Mouse (Mus musculus) hindbrain, embryonic 13.5 days (tissue): ENCODE measurements around the gene Gadd45gip1. TPM values are rescaled to one million over a fixed set of nuclear protein-coding genes. Genes with fewer than 3 reads are reported as not detected.

Experiments used
- ATAC-seq: fragments of 200-750 bp; cut with Nextera tagmentation; 2 replicates; pipeline ENCODE4 v1.8.0; 2017; ENCODE audit warnings: moderate TSS enrichment; ENCODE audit not compliant: low FRiP score
- H3K27ac ChIP-seq: fragments of 300-500 bp; sonication (generic); 2 replicates; pipeline ENCODE4 v1.5.1; 2015; ENCODE audit warnings: inconsistent platforms, mild to moderate bottlenecking, moderate library complexity
- H3K27me3 ChIP-seq: fragments of 300-500 bp; sonication (generic); 2 replicates; pipeline ENCODE4 v1.6.1; 2015; ENCODE audit warnings: mild to moderate bottlenecking, inconsistent platforms
- H3K36me3 ChIP-seq: fragments of 300-500 bp; sonication (generic); 2 replicates; pipeline ENCODE4 v1.6.1; 2015; ENCODE audit warnings: mild to moderate bottlenecking, inconsistent platforms
- H3K4me1 ChIP-seq: fragments of 300-500 bp; sonication (generic); replicated peaks from 2 replicates; pipeline ENCODE4 v1.6.1; 2015; ENCODE audit warnings: inconsistent platforms
- H3K4me2 ChIP-seq: fragments of 300-500 bp; sonication (generic); 2 replicates; pipeline ENCODE4 v1.6.1; 2015; ENCODE audit warnings: inconsistent platforms, mild to moderate bottlenecking, moderate library complexity
- H3K4me3 ChIP-seq: fragments of 300-500 bp; sonication (generic); 2 replicates; pipeline ENCODE4 v1.5.1; 2015; ENCODE audit warnings: mild to moderate bottlenecking, inconsistent platforms
- H3K9ac ChIP-seq: fragments of 300-500 bp; sonication (generic); 2 replicates; pipeline ENCODE4 v1.6.1; 2015; ENCODE audit warnings: mild to moderate bottlenecking, inconsistent platforms
- H3K9me3 ChIP-seq: fragments of 300-500 bp; sonication (generic); 2 replicates; pipeline ENCODE4 v1.6.1; 2016; ENCODE audit warnings: inconsistent platforms
- WGBS: fragments of 180-500 bp; shearing (Covaris S2); methylation state at CpG from one replicate; pipeline ENCODE4 v1.1.7; 2015; 5-methylcytosine and 5-hydroxymethylcytosine counted together
- polyA plus RNA-seq: library from polyadenylated mRNA; unstranded; fragments of >200 nt; fragmentation: Nextera tagmentation; extraction: Ambion mirVana; gene quantifications from 2 replicates; pipeline ENCODE4 v1.2.1, GENCODE M21; 2015

The Gadd45gip1 gene
- polyA plus RNA-seq, 1 experiment from 2014 or later: 37.3 TPM

GRCm38 (mm10) chr8:84799136-84799931 lies 32.0 kb upstream of the Gadd45gip1 start:
- WGBS: under 1% methylated on average over 73 of the region's 108 CpGs
- ATAC-seq: no peak
- Histone ChIP-seq H3K4me3 (peak overlapping the region; percentile 72), H3K4me2 (peak overlapping the region; percentile 76), H3K36me3 (no peaks in the 10 kb centered on the region), H3K27ac (peak overlapping the region; percentile 87), H3K9ac (peak overlapping the region; percentile 88), H3K27me3 (peaks cover 98% of the 10 kb centered on the region), H3K4me1 (peaks cover 55% of the 10 kb centered on the region), H3K9me3 (no peaks in the 10 kb centered on the region)

DNA sequence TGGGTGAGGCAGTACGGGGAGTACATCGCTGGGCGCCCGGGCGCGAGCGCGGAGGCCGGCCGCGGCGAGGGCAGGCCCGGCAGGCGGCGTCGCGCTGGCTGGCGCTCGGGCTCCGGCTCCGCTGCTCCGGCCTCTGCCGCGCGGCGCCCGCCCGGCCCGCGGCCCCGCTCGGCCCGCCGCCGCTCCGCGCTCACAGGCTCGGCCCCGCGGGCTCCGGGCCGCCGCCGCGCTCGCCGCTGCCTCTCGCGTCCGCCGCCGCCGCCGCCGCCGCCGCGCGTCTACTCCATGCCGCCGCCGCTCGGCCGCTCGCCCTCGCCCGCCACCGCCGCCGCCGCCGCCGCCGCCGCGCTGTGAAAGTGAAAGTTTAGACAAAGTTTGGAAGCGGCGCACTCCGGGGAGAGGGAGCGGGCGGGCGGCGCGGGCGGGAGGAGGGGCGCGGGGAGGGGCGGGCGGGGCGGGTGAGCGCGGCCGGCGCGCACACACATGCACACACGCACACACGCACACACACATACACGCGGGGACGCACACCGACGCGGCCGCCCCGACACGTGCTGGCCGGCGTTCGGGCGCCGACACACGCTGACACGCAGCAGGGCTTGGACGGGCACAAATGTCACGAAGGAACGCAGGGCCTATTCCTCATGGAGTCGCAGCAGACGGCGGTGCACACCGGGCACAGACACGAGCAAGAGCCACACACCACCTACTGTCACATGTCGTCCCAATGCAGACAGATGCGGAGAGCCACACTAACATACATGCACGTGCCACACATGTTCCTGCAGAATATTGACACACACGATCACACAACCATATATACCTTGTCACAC lies 31.1 kb upstream of the Gadd45gip1 start, which contains the start of gene Nfix:
Gene Nfix, minus strand, starts transcription at position 346 of the 833 bp plus-strand sequence.
- peaks cover 98% of the 10 kb centered on the region for H3K27me3 ChIP-seq
- H3K4me3 ChIP-seq: peak within 1 kb of the TSS; percentile 72
- ATAC-seq: peak; percentile 44; the same call in 1 of the 2 replicates
- WGBS: 3% methylated on average over 42 of the region's 125 CpGs
- H3K4me1 ChIP-seq: peaks cover 47% of the 10 kb centered on the region
- no peaks in the 10 kb centered on the region for H3K9me3 ChIP-seq
- H3K27ac ChIP-seq: peak within 1 kb of the TSS; percentile 87
- no peaks in the 10 kb centered on the region for H3K36me3 ChIP-seq
- H3K4me2 ChIP-seq: peak within 1 kb of the TSS; percentile 76
- peak within 1 kb of the TSS; percentile 88 for H3K9ac ChIP-seq

DNA sequence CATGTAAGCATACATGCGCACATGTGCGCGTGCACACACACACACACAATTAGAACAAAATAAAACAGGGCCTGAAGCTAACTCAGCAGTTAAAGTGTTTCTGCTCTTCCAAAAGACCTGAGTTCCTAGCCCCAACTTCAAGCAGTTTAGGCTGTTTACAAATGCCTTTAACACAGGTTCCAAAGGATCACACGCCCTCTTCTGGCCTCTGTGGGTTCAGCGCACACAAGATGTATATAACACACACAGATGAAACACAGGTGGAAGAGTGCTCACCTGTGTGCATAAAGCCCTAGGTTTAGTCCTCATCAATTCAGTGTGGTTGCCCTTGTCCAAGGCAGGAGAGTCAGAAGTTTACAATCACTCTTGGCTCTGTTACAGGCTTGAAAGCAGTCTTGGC lies 25.3 kb upstream of the Gadd45gip1 start:
- H3K4me3 ChIP-seq: no peak overlapping the region
- ATAC-seq: no peak
- peaks cover 84% of the 10 kb centered on the region for H3K27me3 ChIP-seq

GRCm38 (mm10) chr8:84809109-84809940 lies 22.0 kb upstream of the Gadd45gip1 start:
- H3K4me2 ChIP-seq: no peak overlapping the region
- peaks cover 68% of the 10 kb centered on the region for H3K27me3 ChIP-seq
- ATAC-seq: no peak

More for the DNA sequence above, 25.3 kb upstream of the Gadd45gip1 start:
- Histone ChIP-seq H3K4me2 (no peak overlapping the region), H3K27ac (no peak overlapping the region), H3K36me3 (no peaks in the 10 kb centered on the region), H3K9ac (no peak overlapping the region), H3K4me1 (peaks cover 23% of the 10 kb centered on the region), H3K9me3 (no peaks in the 10 kb centered on the region)
- WGBS: 97% methylated on average over 5 of the region's 5 CpGs

DNA sequence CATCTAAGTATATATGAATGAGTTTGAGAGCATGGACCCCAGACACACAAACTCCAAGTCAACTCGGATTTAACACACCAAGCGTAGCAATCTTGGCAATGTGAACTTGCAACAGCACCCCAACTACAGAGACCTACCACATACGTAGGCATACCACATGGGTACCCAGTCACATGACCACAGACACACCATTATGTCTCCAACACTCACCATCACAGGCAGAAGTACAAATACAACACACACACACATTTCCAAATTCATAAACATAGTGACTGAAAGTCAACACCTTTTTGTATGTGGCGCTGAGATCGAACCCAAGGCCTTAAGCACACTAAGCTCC lies 21.4 kb upstream of the Gadd45gip1 start:
- Histone ChIP-seq H3K36me3 (no peaks in the 10 kb centered on the region), H3K27me3 (peaks cover 66% of the 10 kb centered on the region), H3K4me2 (no peak overlapping the region), H3K4me3 (no peak overlapping the region), H3K9me3 (no peaks in the 10 kb centered on the region), H3K27ac (0 out of 2 replicates have a peak overlapping the region, but pooled peaks have one; percentile 73), H3K4me1 (peaks cover 51% of the 10 kb centered on the region), H3K9ac (no peak overlapping the region)
- 72% methylated on average over 5 of the region's 5 CpGs for WGBS
- ATAC-seq: no peak

More at GRCm38 (mm10) chr8:84809109-84809940, 22.0 kb upstream of the Gadd45gip1 start:
- no peaks in the 10 kb centered on the region for H3K9me3 ChIP-seq
- WGBS: 49% methylated on average over 12 of the region's 12 CpGs
- no peak overlapping the region for H3K4me3 ChIP-seq
- peak overlapping the region; percentile 73 for H3K27ac ChIP-seq
- H3K4me1 ChIP-seq: peaks cover 46% of the 10 kb centered on the region
- 0 out of 2 replicates have a peak overlapping the region, but pooled peaks have one; percentile 11 for H3K9ac ChIP-seq
- H3K36me3 ChIP-seq: no peaks in the 10 kb centered on the region

- H3K4me1 ChIP-seq: peaks cover 61% of the 10 kb centered on the region
- peak overlapping the region; percentile 31 for H3K4me3 ChIP-seq
- 0 out of 2 replicates have a peak, but pooled peaks cover 3% of the 10 kb centered on the region for H3K36me3 ChIP-seq
- H3K27me3 ChIP-seq: peaks cover 56% of the 10 kb centered on the region
- H3K27ac ChIP-seq: peak overlapping the region; percentile 58
- H3K9ac ChIP-seq: peak overlapping the region; percentile 14; the same call in 1 of the 2 replicates
- H3K4me2 ChIP-seq: peak overlapping the region; percentile 54
- peak; percentile 78 for ATAC-seq
- WGBS: under 1% methylated on average over 32 of the region's 32 CpGs
- H3K9me3 ChIP-seq: no peaks in the 10 kb centered on the region
Measured at GRCm38 (mm10) chr8:84810896-84811295, 20.4 kb upstream of the Gadd45gip1 start.

DNA sequence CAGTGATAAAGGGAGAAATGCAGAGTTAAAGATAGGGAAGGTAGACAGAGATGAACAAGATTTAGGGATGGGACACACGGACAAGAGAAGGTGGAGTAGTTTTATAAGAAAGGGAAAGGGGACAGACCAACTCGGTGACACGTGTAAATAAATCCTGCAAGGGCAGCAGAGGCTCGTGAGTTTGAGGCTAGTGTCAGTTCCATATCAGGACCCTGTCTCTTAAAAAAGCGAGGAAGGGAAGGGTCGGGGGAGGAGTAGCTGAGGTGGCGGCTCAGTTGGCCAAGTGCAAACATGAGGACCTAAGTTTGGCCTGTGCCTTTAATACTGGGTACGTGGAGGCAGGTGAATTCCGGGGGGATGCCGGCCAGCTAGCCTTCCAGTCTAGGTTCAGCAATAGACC lies 20.0 kb upstream of the Gadd45gip1 start:
- WGBS: 16% methylated on average over 10 of the region's 10 CpGs
- Histone ChIP-seq H3K4me1 (peaks cover 61% of the 10 kb centered on the region), H3K27me3 (peaks cover 55% of the 10 kb centered on the region), H3K27ac (peak overlapping the region; percentile 58), H3K9ac (peak overlapping the region; percentile 14; the same call in 1 of the 2 replicates), H3K4me3 (peak overlapping the region; percentile 31), H3K4me2 (peak overlapping the region; percentile 54), H3K36me3 (0 out of 2 replicates have a peak, but pooled peaks cover 5% of the 10 kb centered on the region), H3K9me3 (no peaks in the 10 kb centered on the region)
- no peak for ATAC-seq

- Histone ChIP-seq H3K27ac (no peak overlapping the region), H3K36me3 (0 out of 2 replicates have a peak, but pooled peaks cover 5% of the 10 kb centered on the region), H3K9me3 (no peaks in the 10 kb centered on the region), H3K4me1 (peaks cover 61% of the 10 kb centered on the region), H3K9ac (no peak overlapping the region), H3K27me3 (peaks cover 42% of the 10 kb centered on the region), H3K4me2 (no peak overlapping the region), H3K4me3 (no peak overlapping the region)
- no peak for ATAC-seq
- 2% methylated on average over 5 of the region's 5 CpGs for WGBS
Measured at GRCm38 (mm10) chr8:84813059-84813458, 18.3 kb upstream of the Gadd45gip1 start.

DNA sequence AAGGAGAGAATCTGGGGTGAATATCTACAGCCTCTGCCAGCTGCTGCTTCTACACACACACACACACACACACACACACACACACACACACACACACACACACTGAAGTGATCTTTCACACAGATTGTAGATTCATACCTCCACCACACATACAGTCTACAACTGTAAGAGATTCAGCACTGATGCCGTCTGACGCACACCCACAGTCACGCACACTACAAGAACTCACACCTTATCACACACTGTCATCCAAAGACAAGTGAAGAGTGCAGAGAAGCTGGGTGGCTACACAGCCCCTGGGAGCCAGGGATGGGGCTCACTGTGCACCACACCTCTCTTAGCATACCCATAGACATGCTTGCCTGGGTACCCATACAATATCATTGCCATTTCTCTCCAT lies 17.5 kb upstream of the Gadd45gip1 start:
- no peak for ATAC-seq
- 0 out of 2 replicates have a peak, but pooled peaks cover 5% of the 10 kb centered on the region for H3K36me3 ChIP-seq
- H3K27ac ChIP-seq: peak overlapping the region; percentile 80
- no peak overlapping the region for H3K4me3 ChIP-seq
- H3K9ac ChIP-seq: 0 out of 2 replicates have a peak overlapping the region, but pooled peaks have one; percentile 14
- peaks cover 55% of the 10 kb centered on the region for H3K4me1 ChIP-seq
- H3K4me2 ChIP-seq: no peak overlapping the region
- 89% methylated on average over 3 of the region's 3 CpGs for WGBS
- peaks cover 34% of the 10 kb centered on the region for H3K27me3 ChIP-seq
- H3K9me3 ChIP-seq: no peaks in the 10 kb centered on the region

- Histone ChIP-seq H3K27me3 (peaks cover 30% of the 10 kb centered on the region), H3K36me3 (0 out of 2 replicates have a peak, but pooled peaks cover 5% of the 10 kb centered on the region), H3K9me3 (no peaks in the 10 kb centered on the region), H3K4me3 (no peak overlapping the region), H3K27ac (peak overlapping the region; percentile 80), H3K4me1 (peaks cover 51% of the 10 kb centered on the region), H3K4me2 (no peak overlapping the region), H3K9ac (peak overlapping the region; percentile 19; the same call in 1 of the 2 replicates)
- ATAC-seq: peak; percentile 5
- WGBS: 57% methylated on average over 11 of the region's 11 CpGs
Measured at GRCm38 (mm10) chr8:84814240-84814554, 17.1 kb upstream of the Gadd45gip1 start.
